Mouse (Mus musculus): ENCODE measurements at regions not wholly inside any gene's neighbourhood (a gene's known extent, or its start where the extent isn't known, plus 50 kb on each side); places are given as distances from the start of the nearest gene placed in this dataset.
A peak's percentile ranks its signal among the peaks of the same experiment; 100 is the strongest.

GRCm38 (mm10) chr2:171333816-171334757, 602.5 kb downstream of the Dok5 start:
- no peak for DNase-seq (ENCODE audit: low read depth, low spot score)

GRCm38 (mm10) chr2:171332826-171333225, 601.2 kb downstream of the Dok5 start:
- peak; percentile 60 for DNase-seq (ENCODE audit: low read depth, low spot score)

- no peak for DNase-seq (ENCODE audit: low read depth, low spot score)
Observed at GRCm38 (mm10) chr2:171331529-171331928, 599.9 kb downstream of the Dok5 start.

- no peak for DNase-seq (ENCODE audit: low read depth, low spot score)
Observed at GRCm38 (mm10) chr2:171326909-171327308, 595.3 kb downstream of the Dok5 start.

GRCm38 (mm10) chr2:171308486-171308885, 576.9 kb downstream of the Dok5 start:
- DNase-seq (ENCODE audit: low read depth, low spot score) = no peak

- no peak for DNase-seq (ENCODE audit: low read depth, low spot score)
Observed at GRCm38 (mm10) chr2:171306000-171306399, 574.4 kb downstream of the Dok5 start.

- DNase-seq (ENCODE audit: low read depth, low spot score) = no peak
Observed at GRCm38 (mm10) chr2:171298519-171298918, 566.9 kb downstream of the Dok5 start.

- no peak for DNase-seq (ENCODE audit: low read depth, low spot score)
Observed at GRCm38 (mm10) chr2:171295603-171296002, 564.0 kb downstream of the Dok5 start.

- no peak for DNase-seq (ENCODE audit: low read depth, low spot score)
Observed at GRCm38 (mm10) chr2:171292579-171292978, 561.0 kb downstream of the Dok5 start.

- no peak for DNase-seq (ENCODE audit: low read depth, low spot score)
Observed at GRCm38 (mm10) chr2:171285719-171286394, 554.2 kb downstream of the Dok5 start.

GRCm38 (mm10) chr2:171280132-171280531, 548.5 kb downstream of the Dok5 start:
- DNase-seq (ENCODE audit: low read depth, low spot score) = no peak

GRCm38 (mm10) chr2:171279319-171279718, 547.7 kb downstream of the Dok5 start:
- DNase-seq (ENCODE audit: low read depth, low spot score) = no peak

- DNase-seq (ENCODE audit: low read depth, low spot score) = no peak
Observed at GRCm38 (mm10) chr2:171253194-171253593, 521.6 kb downstream of the Dok5 start.

GRCm38 (mm10) chr2:171245391-171245790, 513.8 kb downstream of the Dok5 start:
- DNase-seq (ENCODE audit: low read depth, low spot score) = no peak

GRCm38 (mm10) chr2:171242356-171242755, 510.7 kb downstream of the Dok5 start:
- DNase-seq (ENCODE audit: low read depth, low spot score) = no peak

- DNase-seq (ENCODE audit: low read depth, low spot score) = peak; percentile 6
Observed at GRCm38 (mm10) chr2:171237276-171237960, 505.8 kb downstream of the Dok5 start.

GRCm38 (mm10) chr2:171232812-171233211, 501.2 kb downstream of the Dok5 start:
- no peak for DNase-seq (ENCODE audit: low read depth, low spot score)

- DNase-seq (ENCODE audit: low read depth, low spot score) = no peak
Observed at GRCm38 (mm10) chr2:171231288-171232050, 499.9 kb downstream of the Dok5 start.

- no peak for DNase-seq (ENCODE audit: low read depth, low spot score)
Observed at GRCm38 (mm10) chr2:171230536-171230935, 498.9 kb downstream of the Dok5 start.

GRCm38 (mm10) chr2:171228229-171228628, 496.6 kb downstream of the Dok5 start:
- DNase-seq (ENCODE audit: low read depth, low spot score) = no peak

GRCm38 (mm10) chr2:171213792-171214191, 482.2 kb downstream of the Dok5 start:
- no peak for DNase-seq (ENCODE audit: low read depth, low spot score)

Measured in telencephalon, adult 2 months (tissue).